Mouse (Mus musculus): ENCODE data around the gene Nfkbie.

DNA sequence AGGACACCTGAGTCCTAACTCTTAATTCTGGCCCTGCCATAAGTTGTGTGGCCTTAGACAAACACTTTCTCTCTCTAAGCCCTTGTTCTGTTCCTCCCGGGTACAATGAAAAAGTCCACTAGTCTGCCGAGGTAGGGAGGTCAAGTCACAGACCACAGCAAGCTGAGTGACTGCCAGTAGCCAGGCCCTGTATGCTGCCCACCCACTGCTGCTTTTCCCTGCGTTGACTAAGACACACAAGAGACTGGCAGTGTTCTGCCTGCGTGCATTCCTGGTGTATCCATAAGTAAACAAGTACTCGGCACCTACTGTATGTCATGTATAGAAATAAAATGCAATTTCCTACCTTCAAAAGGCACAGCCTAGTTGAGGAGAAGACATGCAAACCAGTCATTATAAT, 5.2 kb upstream of the Nfkbie start:
- TF ChIP-seq CTCF (IDR thresholded peaks at IDR 0.05; ENCODE audit: low read depth) (no peak), EP300 (IDR thresholded peaks at IDR 0.05; ENCODE audit: low read depth) (no peak)
